Mouse (Mus musculus): Measurements from ENCODE around the gene Herc2.

The Herc2 gene

DNA sequence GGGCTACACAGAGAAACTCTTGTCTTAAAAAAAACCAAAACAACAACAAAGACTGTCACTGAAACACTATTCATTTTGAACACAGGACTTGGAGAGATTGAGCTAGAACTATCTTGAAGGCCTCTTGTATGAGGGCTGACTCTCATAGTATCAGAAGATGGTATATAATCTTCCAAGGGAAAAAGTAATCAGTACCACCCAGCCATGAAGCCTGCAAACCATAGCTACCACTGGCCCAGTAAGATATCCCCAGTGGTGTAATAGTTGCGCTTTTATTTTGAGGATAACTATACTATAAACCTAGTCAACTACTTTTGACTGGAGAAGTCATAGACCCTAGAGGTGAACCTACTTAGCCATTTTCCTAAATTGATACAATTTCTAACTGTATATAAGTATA, 16.6 kb downstream of the Herc2 start:
- DNase-seq (ENCODE audit: low spot score), result no peak

DNA sequence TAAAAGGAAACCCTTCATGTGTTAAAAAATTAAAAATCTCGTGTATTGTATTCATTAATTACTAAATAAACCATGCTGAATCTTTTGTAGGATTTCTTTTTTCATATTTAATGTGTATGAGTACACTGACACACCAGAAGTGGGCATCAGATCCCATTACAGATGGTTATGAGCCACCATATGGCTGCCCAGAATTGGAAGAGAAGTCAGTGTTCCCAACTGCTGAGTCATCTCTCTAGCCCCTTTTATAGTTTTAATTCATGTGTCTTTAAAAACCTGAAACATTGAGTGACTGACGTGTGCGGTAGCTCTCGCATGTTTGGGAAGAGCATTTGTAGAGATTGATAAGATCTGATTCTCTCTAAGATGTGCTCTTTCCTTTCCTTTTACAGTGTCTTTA, 21.7 kb downstream of the Herc2 start:
- DNase-seq (ENCODE audit: low spot score), result peak; percentile 61

- no peak for DNase-seq (ENCODE audit: low spot score)
Measured at GRCm38 (mm10) chr7:56083034-56083433, 33.0 kb downstream of the Herc2 start.

DNA sequence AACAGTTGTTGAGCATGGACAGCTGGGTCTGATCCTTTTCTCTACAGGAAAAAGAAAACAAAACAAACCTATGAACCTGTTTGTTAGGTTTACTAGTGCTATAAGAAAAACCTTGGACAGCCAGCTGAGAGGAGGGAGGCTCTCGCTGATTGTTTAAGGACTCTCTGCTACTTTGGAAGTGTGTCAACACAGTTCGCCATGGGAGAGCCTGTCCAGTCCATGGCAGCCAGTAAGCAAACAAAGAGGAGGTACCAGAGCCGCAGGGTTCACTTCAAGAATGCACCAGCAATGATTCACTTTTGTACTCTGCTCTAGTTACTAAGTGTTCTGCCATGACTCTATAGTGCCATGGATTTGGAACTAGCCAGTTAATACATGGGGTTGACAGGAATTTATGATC, 39.1 kb downstream of the Herc2 start:
- DNase-seq (ENCODE audit: low spot score), result no peak

- no peak for DNase-seq (ENCODE audit: low spot score)
Measured at GRCm38 (mm10) chr7:56091445-56091844, 41.4 kb downstream of the Herc2 start.

DNA sequence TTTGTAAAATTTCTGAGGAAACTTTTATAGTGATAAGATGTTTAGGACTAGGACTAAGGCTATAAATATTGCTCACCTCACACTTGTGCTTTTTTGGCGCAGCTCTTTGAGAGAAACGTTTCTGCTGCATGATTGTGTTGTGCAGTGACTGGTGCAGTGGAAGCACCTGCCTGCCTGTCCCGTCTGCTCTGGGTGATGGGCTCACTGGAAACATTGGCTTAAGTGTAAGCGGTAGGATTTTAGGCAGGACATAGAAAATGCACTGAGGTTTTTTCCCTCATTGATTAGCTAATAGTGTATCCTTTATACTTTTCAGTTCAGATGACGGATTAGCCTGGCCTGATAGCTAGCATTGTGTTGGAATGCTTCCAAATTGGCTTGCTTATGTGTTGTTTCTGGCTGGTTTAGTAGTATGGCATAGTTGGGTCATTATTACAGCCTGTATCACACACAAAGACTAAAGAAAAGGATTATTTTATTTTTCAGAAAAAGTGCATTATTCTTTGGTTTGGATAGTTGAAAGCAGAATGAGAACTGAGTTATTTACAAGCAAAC, 52.4 kb downstream of the Herc2 start:
- DNase-seq (ENCODE audit: low spot score), result no peak

DNA sequence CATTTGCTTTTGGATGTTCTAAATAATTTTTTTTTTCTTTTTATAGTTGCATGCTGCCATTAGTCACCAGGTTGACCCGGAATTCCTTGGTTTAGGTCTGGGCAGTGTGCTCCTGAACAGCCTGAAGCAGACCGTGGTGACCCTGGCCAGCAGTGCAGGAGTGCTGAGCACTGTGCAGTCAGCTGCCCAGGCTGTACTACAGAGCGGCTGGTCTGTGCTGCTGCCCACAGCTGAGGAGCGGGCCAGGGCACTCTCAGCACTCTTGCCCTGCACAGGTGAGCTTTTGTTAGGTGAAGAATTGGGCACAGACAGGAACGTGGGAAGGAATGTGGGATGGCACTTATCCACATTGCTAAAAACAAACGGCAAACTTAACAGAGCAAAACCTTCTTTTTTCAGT, 63.0 kb downstream of the Herc2 start:
- DNase-seq (ENCODE audit: low spot score), result no peak

DNA sequence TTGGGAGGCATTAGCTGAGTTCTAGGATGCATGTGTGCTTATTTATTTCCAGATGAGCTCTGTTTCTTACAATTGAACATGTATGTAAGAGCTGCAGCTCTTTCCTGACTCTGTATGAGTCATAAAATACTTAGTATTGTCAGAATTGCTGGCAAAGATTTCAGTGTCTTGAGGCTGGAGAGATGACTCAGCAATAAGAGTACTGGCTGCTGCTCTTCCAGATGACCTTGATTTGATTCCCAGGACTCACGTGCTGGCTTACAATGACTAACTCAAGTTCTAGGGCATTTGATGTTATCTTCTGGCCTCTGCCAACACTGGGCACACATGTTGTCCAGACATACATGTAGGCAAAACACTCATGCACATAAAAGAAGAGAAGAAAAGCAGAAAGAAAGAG, 64.2 kb downstream of the Herc2 start:
- no peak for DNase-seq (ENCODE audit: low spot score)

DNA sequence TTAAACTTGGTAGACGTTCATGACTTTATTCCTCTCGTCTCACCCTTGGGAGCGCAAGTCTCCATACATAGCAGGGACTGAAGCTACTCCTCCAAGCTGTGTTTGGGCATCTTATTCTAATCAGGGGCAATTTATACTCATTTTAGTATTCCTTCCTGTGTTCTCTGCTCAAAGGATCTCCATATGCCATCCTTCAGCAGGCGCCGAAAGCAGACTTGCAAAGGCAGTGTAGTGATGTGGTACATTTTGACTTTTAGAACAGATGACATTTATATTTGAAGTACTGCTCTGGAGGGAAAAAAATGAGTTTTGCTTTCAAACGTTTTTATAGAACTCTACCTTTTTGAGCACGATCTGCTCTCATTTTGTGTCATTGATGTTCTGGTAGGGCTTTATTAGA, 71.0 kb downstream of the Herc2 start:
- DNase-seq (ENCODE audit: low spot score), result peak; percentile 37

DNA sequence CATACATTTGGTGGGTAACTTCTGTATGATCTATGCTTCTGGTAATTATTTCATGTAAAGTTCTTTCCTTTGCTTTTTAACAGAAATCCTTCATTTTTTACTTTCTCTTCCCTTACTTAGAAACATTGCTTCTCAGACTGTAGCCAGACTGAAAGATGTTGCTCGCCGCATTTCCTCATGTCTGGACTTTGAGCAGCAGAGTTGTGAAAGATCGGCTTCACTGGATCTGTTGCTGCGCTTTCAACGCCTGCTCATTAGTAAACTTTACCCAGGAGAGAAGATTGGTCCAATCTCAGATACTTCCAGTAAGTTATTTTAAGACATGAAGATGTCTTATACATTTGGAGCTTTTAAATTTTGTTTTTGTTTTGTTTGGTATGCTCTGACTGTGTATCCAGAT, 71.4 kb downstream of the Herc2 start:
- DNase-seq (ENCODE audit: low spot score), result no peak

GRCm38 (mm10) chr7:56128080-56128479, 78.1 kb downstream of the Herc2 start:
- DNase-seq (ENCODE audit: low spot score), result no peak

DNA sequence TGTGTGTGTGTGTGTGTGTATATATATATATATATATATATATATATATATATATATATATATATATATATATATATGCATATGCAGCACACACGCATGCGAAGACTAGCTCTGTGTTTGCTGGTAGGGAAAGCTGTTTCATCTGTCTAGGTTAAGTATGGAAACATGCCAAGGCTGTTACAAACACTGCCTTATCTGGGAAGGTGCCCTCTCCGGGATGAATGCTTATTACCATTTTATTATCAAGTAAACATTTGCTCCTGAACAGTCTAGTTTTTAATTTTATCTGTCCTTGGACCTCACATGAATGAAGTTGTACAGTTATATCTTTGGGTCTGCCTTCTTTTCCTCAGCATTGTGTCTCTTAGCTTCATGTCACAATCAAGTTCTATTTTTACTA, 79.6 kb downstream of the Herc2 start:
- DNase-seq (ENCODE audit: low spot score), result no peak

- peak; percentile 30 for DNase-seq (ENCODE audit: low spot score)
Measured at GRCm38 (mm10) chr7:56131548-56131947, 81.6 kb downstream of the Herc2 start.

DNA sequence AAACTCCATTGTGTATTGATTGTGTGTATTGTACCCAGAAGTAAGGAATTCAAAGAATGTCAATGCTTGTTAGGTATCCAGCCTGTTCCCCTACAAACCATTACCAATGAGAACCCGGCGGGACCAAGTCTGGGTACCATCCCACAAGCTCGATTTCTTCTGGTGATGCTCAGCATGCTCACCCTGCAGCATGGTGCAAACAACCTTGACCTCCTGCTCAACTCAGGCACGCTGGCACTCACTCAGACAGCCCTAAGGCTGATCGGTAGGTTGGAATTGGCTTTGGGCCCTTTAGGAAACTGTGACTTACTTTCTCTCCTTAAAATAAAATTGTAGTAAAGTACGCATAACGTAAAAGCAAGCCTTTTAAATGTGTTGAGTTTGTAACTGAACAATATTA, 88.7 kb downstream of the Herc2 start:
- DNase-seq (ENCODE audit: low spot score), result no peak

GRCm38 (mm10) chr7:56146424-56146823, 96.4 kb downstream of the Herc2 start:
- DNase-seq (ENCODE audit: low spot score), result no peak

GRCm38 (mm10) chr7:56148925-56149324, 98.9 kb downstream of the Herc2 start:
- DNase-seq (ENCODE audit: low spot score), result no peak

DNA sequence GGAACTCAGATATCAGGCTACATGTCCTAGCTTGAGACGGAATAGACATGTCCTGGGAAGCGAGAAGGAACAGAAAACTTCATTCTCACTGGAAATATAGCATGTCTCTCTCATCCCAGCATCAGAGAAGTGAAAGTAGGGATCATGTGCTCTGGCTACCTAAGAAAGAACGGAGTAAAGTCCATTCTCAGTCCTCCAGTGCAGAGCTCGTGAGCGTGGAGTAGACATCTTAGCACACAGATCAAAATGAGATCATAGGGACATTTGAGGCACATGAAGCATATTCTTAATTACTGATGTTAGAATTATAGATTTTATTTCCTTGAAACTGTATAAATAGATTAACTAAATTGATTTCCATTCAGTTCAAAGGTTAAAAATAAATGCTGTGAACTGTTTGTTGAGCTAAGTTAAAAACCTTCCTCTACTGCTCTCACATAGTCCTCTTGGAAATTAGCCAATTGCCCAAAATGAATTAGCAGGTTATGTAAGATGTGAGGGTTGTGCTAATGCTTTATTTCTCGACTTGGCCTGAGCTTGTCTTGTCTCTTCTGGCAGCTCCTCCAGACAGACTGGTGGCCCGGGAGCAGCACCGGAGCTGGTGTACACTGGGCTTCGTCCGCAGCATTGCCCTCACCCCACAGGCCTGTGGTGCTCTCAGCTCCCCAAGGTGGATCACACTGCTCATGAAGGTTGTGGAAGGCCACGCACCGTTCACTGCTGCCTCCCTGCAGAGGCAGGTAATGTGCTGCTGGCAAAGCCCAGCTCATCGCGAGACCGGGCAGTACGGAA, 102.1 kb downstream of the Herc2 start:
- no peak for DNase-seq (ENCODE audit: low spot score)

- DNase-seq (ENCODE audit: low spot score), result no peak
Measured at GRCm38 (mm10) chr7:56153161-56153560, 103.2 kb downstream of the Herc2 start.

GRCm38 (mm10) chr7:56153625-56154024, 103.6 kb downstream of the Herc2 start:
- no peak for DNase-seq (ENCODE audit: low spot score)

DNA sequence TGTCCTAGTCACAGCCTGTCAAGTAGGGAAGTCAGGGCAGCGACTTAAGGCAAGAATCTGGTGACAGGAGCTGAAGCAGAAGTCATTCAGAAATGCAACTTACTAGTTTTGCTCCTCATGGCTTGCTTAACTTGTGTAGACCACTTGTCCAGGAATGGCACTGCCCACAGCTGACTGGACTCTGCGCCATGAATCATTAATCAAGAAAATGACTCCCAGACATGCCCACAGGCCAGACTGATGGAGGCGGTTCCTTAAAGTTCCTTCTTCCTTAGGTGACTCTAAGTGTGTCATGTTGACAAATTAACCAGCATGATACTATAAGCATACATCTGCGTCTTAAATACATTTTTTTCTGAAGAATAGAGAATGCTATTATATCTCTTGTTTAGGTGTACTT, 113.3 kb downstream of the Herc2 start:
- no peak for DNase-seq (ENCODE audit: low spot score)

- DNase-seq (ENCODE audit: low spot score), result no peak
Measured at GRCm38 (mm10) chr7:56168713-56169112, 118.7 kb downstream of the Herc2 start.

DNA sequence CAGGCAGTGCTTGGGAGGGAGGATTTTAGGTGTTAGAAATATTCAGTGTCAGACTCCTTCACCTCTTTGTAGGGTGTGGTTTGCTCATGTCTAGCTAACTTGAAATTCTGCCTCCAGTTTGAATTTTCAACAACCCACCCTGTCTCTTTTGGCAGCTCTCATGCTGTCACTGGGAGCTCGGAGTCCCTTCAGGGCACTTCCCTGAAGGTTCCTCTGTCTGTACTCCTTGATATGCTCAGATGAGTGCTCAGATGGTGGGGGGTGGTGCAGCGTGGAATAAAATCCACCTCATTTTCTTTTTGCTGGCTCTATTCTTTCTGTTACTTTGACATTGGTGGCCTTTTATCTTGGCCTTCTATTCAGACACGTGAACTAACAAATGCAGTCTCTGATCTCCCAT, 127.4 kb downstream of the Herc2 start:
- no peak for DNase-seq (ENCODE audit: low spot score)

DNA sequence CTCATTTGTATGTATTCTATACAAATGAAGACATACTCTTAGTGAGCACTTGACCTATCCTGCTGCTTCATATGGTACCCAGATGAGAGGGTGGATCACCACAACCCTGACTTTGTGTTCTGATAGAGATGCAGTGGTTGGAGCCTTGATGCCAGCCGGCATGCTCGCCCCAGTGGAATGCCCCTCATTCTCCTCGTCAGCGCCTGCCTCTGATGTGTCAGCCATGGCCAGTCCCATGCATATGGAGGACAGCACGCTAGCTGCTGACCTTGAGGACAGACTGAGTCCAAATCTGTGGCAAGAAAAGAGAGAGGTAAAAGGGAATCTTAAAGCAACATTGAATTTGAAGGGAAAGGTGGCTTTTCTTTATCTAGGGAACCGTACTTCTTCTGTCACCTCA, 141.0 kb downstream of the Herc2 start:
- DNase-seq (ENCODE audit: low spot score), result no peak

DNA sequence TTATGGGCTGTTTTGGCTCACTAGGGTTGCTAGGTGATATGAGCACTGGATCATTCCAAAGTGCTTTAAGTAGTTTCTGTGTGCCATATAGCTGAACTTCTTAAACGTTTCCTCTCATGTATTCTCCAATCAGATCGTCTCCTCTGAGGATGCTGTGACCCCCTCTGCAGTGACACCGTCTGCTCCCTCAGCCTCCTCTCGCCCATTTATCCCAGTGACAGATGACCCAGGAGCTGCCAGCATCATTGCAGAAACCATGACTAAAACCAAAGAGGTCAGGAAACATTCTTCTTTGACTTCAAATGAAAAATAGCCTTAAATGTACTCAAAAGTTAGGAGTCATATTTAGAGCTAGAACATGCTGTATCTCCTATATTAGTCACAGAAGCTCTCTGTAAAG, 141.7 kb downstream of the Herc2 start:
- no peak for DNase-seq (ENCODE audit: low spot score)
